Mouse (Mus musculus) bone marrow, adult 2 months (tissue): ENCODE measurements around the gene Mrpl45.

Experiments
- CTCF ChIP-seq: fragments of 200-500 bp; IDR thresholded peaks from 2 replicates; pipeline ENCODE4 v1.5.1; 2011; ENCODE audit warnings: low read length, control low read depth; ENCODE audit not compliant: control insufficient read depth, insufficient read depth
- POLR2A ChIP-seq: fragments of 200-500 bp; IDR thresholded peaks from 2 replicates; pipeline ENCODE4 v1.6.1; 2011; ENCODE audit warnings: low read depth, mild to moderate bottlenecking, control low read depth, low read length, borderline replicate concordance; ENCODE audit not compliant: control insufficient read depth

- TF ChIP-seq POLR2A (no peak), CTCF (no peak)
These were observed 22.8 kb upstream of the Mrpl45 start for GRCm38 (mm10) chr11:97292731-97293130.
